Mouse (Mus musculus) stomach, postnatal 0 days (tissue): ENCODE results near the gene Cd3g. TPM values are rescaled to one million over a fixed set of nuclear protein-coding genes. Genes with fewer than 3 reads are reported as not detected.

Experiments used
- ATAC-seq: fragments of 200-750 bp; cut with Nextera tagmentation; 2 replicates; pipeline ENCODE4 v1.8.0; 2017; ENCODE audit not compliant: low FRiP score, low TSS enrichment
- DNase-seq: peaks from one replicate; pipeline ENCODE4 v3.0.0-alpha.2; 2016; ENCODE audit warnings: low spot score
- H3K27ac ChIP-seq: fragments of 300-500 bp; sonication (generic); replicated peaks from 2 replicates; pipeline ENCODE4 v1.5.1; 2014; ENCODE audit warnings: mild to moderate bottlenecking, control low read depth
- H3K27me3 ChIP-seq: fragments of 300-500 bp; sonication (generic); 2 replicates; pipeline ENCODE4 v1.6.1; 2014; ENCODE audit warnings: low read length; ENCODE audit not compliant: control insufficient read depth, insufficient read depth
- H3K36me3 ChIP-seq: fragments of 300-500 bp; sonication (generic); 2 replicates; pipeline ENCODE4 v1.6.1; 2014; ENCODE audit warnings: low read length, mixed read lengths; ENCODE audit not compliant: control insufficient read depth, insufficient read depth
- H3K4me1 ChIP-seq: fragments of 300-500 bp; sonication (generic); replicated peaks from 2 replicates; pipeline ENCODE4 v1.6.1; 2014; ENCODE audit warnings: antibody characterized with exemption; ENCODE audit not compliant: control insufficient read depth, insufficient read depth
- H3K4me2 ChIP-seq: fragments of 300-500 bp; sonication (generic); replicated peaks from 2 replicates; pipeline ENCODE4 v1.6.1; 2014; ENCODE audit warnings: low read depth, mild to moderate bottlenecking, control low read depth, moderate library complexity
- H3K4me3 ChIP-seq: fragments of 300-500 bp; sonication (generic); 2 replicates; pipeline ENCODE4 v1.5.1; 2014; ENCODE audit warnings: low read depth, low read length, control low read depth
- H3K9ac ChIP-seq: fragments of 300-500 bp; sonication (generic); 2 replicates; pipeline ENCODE4 v1.6.1; 2014; ENCODE audit warnings: mild to moderate bottlenecking, low read length, control low read depth, mixed read lengths
- H3K9me3 ChIP-seq: fragments of 300-500 bp; sonication (generic); 2 replicates; pipeline ENCODE4 v1.6.1; 2016; ENCODE audit warnings: low read length; ENCODE audit not compliant: control insufficient read depth
- CTCF ChIP-seq: IDR thresholded peaks from 2 replicates; pipeline ENCODE4 v1.5.1; 2016; ENCODE audit warnings: antibody characterized with exemption, low read depth, mild to moderate bottlenecking, moderate library complexity
- EP300 ChIP-seq: optimal IDR thresholded peaks from 2 replicates; pipeline ENCODE3; 2016; ENCODE audit warnings: antibody characterized with exemption
- WGBS: fragments of 180-500 bp; shearing (Covaris S2); extraction: QIAGEN DNeasy Blood & Tissue Kit; methylation state at CpG from one replicate; pipeline ENCODE4 v1.1.7; 2014; 5-methylcytosine and 5-hydroxymethylcytosine counted together
- polyA plus RNA-seq: library from polyadenylated mRNA; unstranded; fragments of >200 nt; fragmentation: Nextera tagmentation; extraction: Ambion mirVana; gene quantifications from 2 replicates; pipeline ENCODE4 v1.2.1, GENCODE M21; 2015

Cd3g gene
- 0.16 and 0.39 TPM in 2 replicates for polyA plus RNA-seq

GRCm38 (mm10) chr9:44980242-44980641 is at the start of gene Cd3g:
Gene Cd3g, minus strand, starts transcription at chr9:44980431.
- TF ChIP-seq EP300 = no peak
- no peak for TF ChIP-seq CTCF
- DNase-seq (no peak), ATAC-seq (no peak)
- WGBS = 45% methylated on average over 3 of the region's 3 CpGs
- Histone ChIP-seq H3K9me3 (no peaks in the 10 kb centered on the region), H3K4me3 (no peak within 1 kb of the TSS), H3K27ac (no peak within 1 kb of the TSS), H3K9ac (no peak within 1 kb of the TSS), H3K4me2 (no peak within 1 kb of the TSS), H3K27me3 (no peaks in the 10 kb centered on the region), H3K36me3 (no peaks in the 10 kb centered on the region), H3K4me1 (no peaks in the 10 kb centered on the region)

- no peak for DNase-seq
- no peaks in the 10 kb centered on the region for H3K27me3 ChIP-seq
- no peaks in the 10 kb centered on the region for H3K4me1 ChIP-seq
- H3K27ac ChIP-seq = peak overlapping the region; percentile 40; the same call in 1 of the 2 replicates
- WGBS = 54% methylated on average over 8 of the region's 8 CpGs
- no peak overlapping the region for H3K4me2 ChIP-seq
- no peak overlapping the region for H3K4me3 ChIP-seq
- H3K36me3 ChIP-seq = no peaks in the 10 kb centered on the region
- TF ChIP-seq CTCF = no peak
- no peak for TF ChIP-seq EP300
- no peak for ATAC-seq
- no peaks in the 10 kb centered on the region for H3K9me3 ChIP-seq
- no peak overlapping the region for H3K9ac ChIP-seq
Measured at GRCm38 (mm10) chr9:45027376-45027775, 47.1 kb upstream of the Cd3g start.

GRCm38 (mm10) chr9:45024187-45024586 is 44.0 kb upstream of the Cd3g start:
- no peak for ATAC-seq

GRCm38 (mm10) chr9:45023638-45024037 is 43.4 kb upstream of the Cd3g start:
- no peak overlapping the region for H3K4me3 ChIP-seq
- WGBS = 56% methylated on average over 3 of the region's 3 CpGs
- H3K4me2 ChIP-seq = no peak overlapping the region
- DNase-seq (no peak), ATAC-seq (no peak)
- H3K9me3 ChIP-seq = no peaks in the 10 kb centered on the region
- no peaks in the 10 kb centered on the region for H3K36me3 ChIP-seq
- H3K27me3 ChIP-seq = no peaks in the 10 kb centered on the region
- TF ChIP-seq EP300 (no peak), CTCF (no peak)
- no peak overlapping the region for H3K27ac ChIP-seq
- no peak overlapping the region for H3K9ac ChIP-seq
- no peaks in the 10 kb centered on the region for H3K4me1 ChIP-seq

More at GRCm38 (mm10) chr9:45024187-45024586, 44.0 kb upstream of the Cd3g start:
- H3K27ac ChIP-seq = no peak overlapping the region
- no peak overlapping the region for H3K9ac ChIP-seq
- H3K9me3 ChIP-seq = no peaks in the 10 kb centered on the region
- no peak overlapping the region for H3K4me3 ChIP-seq
- H3K4me2 ChIP-seq = no peak overlapping the region
- no peaks in the 10 kb centered on the region for H3K36me3 ChIP-seq
- no peaks in the 10 kb centered on the region for H3K4me1 ChIP-seq
- 71% methylated on average over 2 of the region's 2 CpGs for WGBS
- no peaks in the 10 kb centered on the region for H3K27me3 ChIP-seq
- TF ChIP-seq EP300 (no peak), CTCF (no peak)
- no peak for DNase-seq

- Histone ChIP-seq H3K27ac (no peak overlapping the region), H3K4me3 (no peak overlapping the region), H3K9me3 (no peaks in the 10 kb centered on the region), H3K9ac (no peak overlapping the region), H3K27me3 (no peaks in the 10 kb centered on the region), H3K4me1 (no peaks in the 10 kb centered on the region), H3K4me2 (no peak overlapping the region), H3K36me3 (no peaks in the 10 kb centered on the region)
- ATAC-seq (no peak), DNase-seq (peak; percentile 63)
- TF ChIP-seq CTCF (peak; percentile 95), EP300 (no peak)
- 7% methylated on average over 3 of the region's 3 CpGs for WGBS
Measured at GRCm38 (mm10) chr9:45022800-45023199, 42.6 kb upstream of the Cd3g start.

GRCm38 (mm10) chr9:45018031-45018430 is 37.8 kb upstream of the Cd3g start:
- no peaks in the 10 kb centered on the region for H3K36me3 ChIP-seq
- WGBS = 59% methylated on average over 11 of the region's 11 CpGs
- H3K27ac ChIP-seq = no peak overlapping the region
- no peaks in the 10 kb centered on the region for H3K9me3 ChIP-seq
- no peak overlapping the region for H3K9ac ChIP-seq
- no peak overlapping the region for H3K4me3 ChIP-seq
- ATAC-seq (no peak), DNase-seq (no peak)
- no peaks in the 10 kb centered on the region for H3K4me1 ChIP-seq
- H3K4me2 ChIP-seq = no peak overlapping the region
- H3K27me3 ChIP-seq = no peaks in the 10 kb centered on the region
- TF ChIP-seq EP300 (no peak), CTCF (no peak)
